Mouse (Mus musculus) small intestine, adult 2 months (tissue): ENCODE data around the gene Rerg.

ENCODE experiments used
- CTCF ChIP-seq: fragments of 200-500 bp; IDR thresholded peaks from 2 replicates; pipeline ENCODE4 v1.5.1; 2012; ENCODE audit warnings: low read depth, mild to moderate bottlenecking, control low read depth, inconsistent platforms, low read length, moderate library complexity, mixed read lengths; ENCODE audit not compliant: insufficient replicate concordance, insufficient read length; ENCODE audit errors: extremely low read depth
- POLR2A ChIP-seq: fragments of 200-500 bp; IDR thresholded peaks from 2 replicates; pipeline ENCODE4 v1.6.1; 2012; ENCODE audit warnings: low read depth, mild to moderate bottlenecking, control low read depth, inconsistent platforms, low read length, moderate library complexity

- TF ChIP-seq POLR2A (no peak), CTCF (no peak)
These were observed 13.7 kb downstream of the Rerg start for GRCm38 (mm10) chr6:137156437-137157219.
